Mouse (Mus musculus): ENCODE results near the gene Sh3gl1. TPM values are rescaled to one million over a fixed set of nuclear protein-coding genes. Genes with fewer than 3 reads are reported as not detected.
"Not testable (repeated sequence)": the region's sequence is repeated elsewhere in the genome, so short reads cannot be mapped to it uniquely, and the experiment has no call there.

The Sh3gl1 gene
- polyA plus RNA-seq, 1 experiment = 69.5 TPM

DNA sequence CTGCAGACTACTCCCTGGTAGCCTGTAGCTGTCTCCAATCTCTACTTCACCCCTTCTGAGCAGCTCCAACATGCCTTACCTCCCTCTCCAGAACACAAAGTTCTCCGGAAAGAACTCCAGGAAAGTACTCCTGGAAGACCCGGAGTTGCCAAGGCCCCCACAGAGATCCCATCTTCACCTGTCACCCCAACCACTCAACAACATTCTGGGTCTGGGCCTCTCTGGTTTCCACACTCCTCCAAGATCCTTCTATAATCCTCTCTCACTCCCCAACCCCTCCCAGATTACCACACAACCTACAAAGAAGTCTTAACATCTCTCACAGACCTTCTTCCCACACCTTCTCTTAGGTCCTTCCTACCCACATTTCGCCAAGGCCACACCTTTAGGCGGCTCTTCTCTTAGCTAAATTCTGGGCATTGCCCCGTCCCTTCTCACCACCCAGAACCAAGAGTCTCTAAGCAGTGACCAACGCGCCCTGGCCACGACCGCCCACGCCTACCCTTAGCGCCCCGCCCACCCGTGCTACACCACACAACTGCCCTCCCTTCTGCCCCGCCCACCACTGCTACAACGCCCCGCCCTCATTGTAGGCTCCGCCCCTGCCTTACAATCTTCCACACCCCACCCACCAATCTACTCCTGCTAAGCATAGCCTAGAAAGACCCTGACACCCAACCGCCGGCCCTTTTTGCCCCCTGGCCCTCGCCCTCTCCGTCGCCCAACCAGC is 37.8 kb upstream of the Sh3gl1 start:
- peak; percentile 67 to 74 for DNase-seq
- peak overlapping the region; percentile 86 for H3K4me3 ChIP-seq (replicated peaks; ENCODE audit: insufficient read depth, low read depth, low read length)
- WGBS = 7% methylated on average over 22 of the region's 22 CpGs
- peak overlapping the region; percentile 65 for H3K27ac ChIP-seq (ENCODE audit: insufficient read depth, low read length)
- TF ChIP-seq POLR2A (IDR thresholded peaks at IDR 0.05; ENCODE audit: borderline replicate concordance, insufficient read depth, low read length) = no peak
- TF ChIP-seq CTCF (IDR thresholded peaks at IDR 0.05; ENCODE audit: borderline replicate concordance, insufficient read depth, low read depth, low read length) = no peak
- H3K4me1 ChIP-seq (ENCODE audit: control insufficient read depth, insufficient read depth, low read length) = no peaks in the 10 kb centered on the region; the same call in 1 of the 2 replicates
- H3K27me3 ChIP-seq (ENCODE audit: control insufficient read depth, insufficient read depth, low read length) = no peaks in the 10 kb centered on the region

DNA sequence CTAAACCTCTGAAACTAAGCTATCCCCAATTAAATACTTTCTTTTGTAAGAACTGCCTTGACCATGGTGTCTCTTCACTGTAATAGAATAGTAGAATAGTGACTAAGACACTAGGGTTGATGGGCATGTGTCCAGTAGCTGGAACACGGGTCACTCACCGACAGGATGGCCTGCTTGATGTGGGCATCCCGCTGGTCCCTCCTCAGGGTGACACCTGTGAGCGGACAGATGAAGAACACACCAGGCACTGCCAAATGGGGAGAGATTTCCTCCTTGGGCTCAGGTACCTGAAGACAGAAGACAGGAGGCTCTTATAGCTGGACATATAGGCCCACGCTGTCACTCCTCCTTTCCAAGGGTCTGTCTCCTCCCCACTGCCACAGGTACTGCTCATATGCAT is 35.8 kb upstream of the Sh3gl1 start:
- no peaks in the 10 kb centered on the region; the same call in 1 of the 2 replicates for H3K4me1 ChIP-seq (ENCODE audit: control insufficient read depth, insufficient read depth, low read length)
- 63% methylated on average over 5 of the region's 5 CpGs for WGBS
- H3K27me3 ChIP-seq (ENCODE audit: control insufficient read depth, insufficient read depth, low read length) = no peaks in the 10 kb centered on the region
- no peak for DNase-seq
- H3K27ac ChIP-seq (ENCODE audit: insufficient read depth, low read length) = no peak overlapping the region
- TF ChIP-seq CTCF (IDR thresholded peaks at IDR 0.05; ENCODE audit: borderline replicate concordance, insufficient read depth, low read depth, low read length) = no peak
- no peak for TF ChIP-seq POLR2A (IDR thresholded peaks at IDR 0.05; ENCODE audit: borderline replicate concordance, insufficient read depth, low read length)
- H3K4me3 ChIP-seq (replicated peaks; ENCODE audit: insufficient read depth, low read depth, low read length) = no peak overlapping the region

DNA sequence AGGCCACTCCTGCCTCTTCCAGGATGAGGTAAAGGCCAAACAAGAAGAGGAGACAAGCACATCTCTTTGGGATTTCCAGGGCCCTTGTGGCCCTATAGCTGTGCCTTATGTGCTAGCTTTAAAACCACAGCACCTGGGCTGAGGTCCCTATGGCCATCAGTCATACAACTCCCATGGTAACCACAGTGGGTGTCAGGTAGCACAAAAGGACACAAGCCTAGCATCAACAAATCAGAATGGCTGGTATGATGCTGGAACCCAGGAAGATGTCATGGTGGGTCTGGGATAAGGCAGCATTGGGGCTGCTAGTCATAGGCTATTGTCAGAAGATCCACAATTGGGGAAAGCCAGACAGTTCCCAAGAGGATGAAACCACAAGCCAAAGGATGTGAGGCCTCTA is 34.7 kb upstream of the Sh3gl1 start:
- no peak for TF ChIP-seq POLR2A (IDR thresholded peaks at IDR 0.05; ENCODE audit: borderline replicate concordance, insufficient read depth, low read length)
- TF ChIP-seq CTCF (IDR thresholded peaks at IDR 0.05; ENCODE audit: borderline replicate concordance, insufficient read depth, low read depth, low read length) = no peak
- Histone ChIP-seq H3K4me3 (replicated peaks; ENCODE audit: insufficient read depth, low read depth, low read length) (no peak overlapping the region), H3K27me3 (ENCODE audit: control insufficient read depth, insufficient read depth, low read length) (no peaks in the 10 kb centered on the region), H3K4me1 (ENCODE audit: control insufficient read depth, insufficient read depth, low read length) (no peaks in the 10 kb centered on the region; the same call in 1 of the 2 replicates), H3K27ac (ENCODE audit: insufficient read depth, low read length) (no peak overlapping the region)
- DNase-seq = no peak

DNA sequence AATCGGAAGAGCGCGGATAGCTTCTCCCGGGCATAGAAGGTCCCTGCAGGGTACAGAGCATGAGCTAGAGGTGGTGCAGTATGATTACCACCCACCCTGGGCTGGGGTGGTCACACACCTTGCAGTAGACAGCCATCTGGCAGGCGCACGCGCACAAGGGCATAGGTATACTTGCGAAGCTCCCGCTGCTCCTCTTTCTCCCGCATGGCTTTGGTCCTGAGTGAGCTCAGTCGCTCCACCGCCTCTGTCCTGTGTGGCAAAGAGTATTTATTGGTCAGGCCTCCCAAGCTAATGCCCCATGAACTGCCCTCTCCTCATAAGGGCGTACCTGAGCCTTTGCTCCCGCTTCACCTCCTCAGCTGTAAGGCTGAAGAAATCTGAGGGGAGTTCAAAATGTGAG is 32.6 kb upstream of the Sh3gl1 start:
- WGBS = 92% methylated on average over 14 of the region's 14 CpGs
- Histone ChIP-seq H3K4me1 (ENCODE audit: control insufficient read depth, insufficient read depth, low read length) (no peaks in the 10 kb centered on the region; the same call in 1 of the 2 replicates), H3K27ac (ENCODE audit: insufficient read depth, low read length) (no peak overlapping the region), H3K4me3 (replicated peaks; ENCODE audit: insufficient read depth, low read depth, low read length) (no peak overlapping the region), H3K27me3 (ENCODE audit: control insufficient read depth, insufficient read depth, low read length) (no peaks in the 10 kb centered on the region)
- TF ChIP-seq POLR2A (IDR thresholded peaks at IDR 0.05; ENCODE audit: borderline replicate concordance, insufficient read depth, low read length) = no peak
- no peak for DNase-seq

DNA sequence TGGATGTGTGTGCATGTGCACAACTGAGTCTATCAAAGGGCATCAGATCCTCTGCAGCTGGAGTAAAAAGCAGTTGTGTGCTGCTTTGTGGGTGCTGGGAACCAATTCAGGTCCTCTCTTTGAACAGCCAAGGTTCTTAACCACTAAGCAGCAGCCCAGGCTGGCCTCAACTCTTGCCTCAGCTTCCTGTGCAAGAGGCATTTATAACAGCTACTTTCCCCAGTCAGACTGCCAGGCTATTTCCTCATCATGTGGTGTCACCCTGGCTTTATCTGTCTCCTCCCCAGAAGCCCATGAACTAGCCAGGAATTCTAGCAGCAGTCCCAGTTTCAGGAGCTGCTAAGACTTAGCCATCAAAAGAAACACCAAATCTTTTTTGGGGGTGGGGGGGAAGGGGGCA is 30.0 kb upstream of the Sh3gl1 start:
- Histone ChIP-seq H3K27me3 (ENCODE audit: control insufficient read depth, insufficient read depth, low read length) (no peaks in the 10 kb centered on the region), H3K27ac (ENCODE audit: insufficient read depth, low read length) (no peak overlapping the region), H3K4me3 (replicated peaks; ENCODE audit: insufficient read depth, low read depth, low read length) (no peak overlapping the region), H3K4me1 (ENCODE audit: control insufficient read depth, insufficient read depth, low read length) (no peaks in the 10 kb centered on the region)
- DNase-seq = no peak
- TF ChIP-seq POLR2A (IDR thresholded peaks at IDR 0.05; ENCODE audit: borderline replicate concordance, insufficient read depth, low read length) (no peak), CTCF (IDR thresholded peaks at IDR 0.05; ENCODE audit: borderline replicate concordance, insufficient read depth, low read depth, low read length) (no peak)

DNA sequence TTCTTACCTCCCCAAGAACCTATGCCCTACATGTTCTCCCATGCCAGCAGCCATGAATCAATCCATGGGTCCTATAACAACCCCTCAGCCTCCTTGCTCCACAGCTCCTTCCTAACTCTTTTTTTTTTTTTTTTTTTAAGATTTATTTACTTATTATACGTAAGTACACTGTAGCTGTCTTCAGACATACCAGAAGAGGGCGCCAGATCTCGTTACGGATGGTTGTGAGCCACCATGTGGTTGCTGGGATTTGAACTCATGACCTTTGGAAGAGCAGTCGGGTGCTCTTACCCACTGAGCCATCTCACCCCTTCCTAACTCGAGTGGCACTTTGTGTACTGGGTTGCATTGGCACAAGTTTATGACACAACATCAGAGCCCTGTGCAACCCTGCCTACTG is 29.3 kb upstream of the Sh3gl1 start:
- H3K4me1 ChIP-seq (ENCODE audit: control insufficient read depth, insufficient read depth, low read length); H3K27ac ChIP-seq (ENCODE audit: insufficient read depth, low read length); H3K27me3 ChIP-seq (ENCODE audit: control insufficient read depth, insufficient read depth, low read length); H3K4me3 ChIP-seq (replicated peaks; ENCODE audit: insufficient read depth, low read depth, low read length); DNase-seq: not testable (repeated sequence)
- WGBS = 74% methylated on average over 6 of the region's 6 CpGs

DNA sequence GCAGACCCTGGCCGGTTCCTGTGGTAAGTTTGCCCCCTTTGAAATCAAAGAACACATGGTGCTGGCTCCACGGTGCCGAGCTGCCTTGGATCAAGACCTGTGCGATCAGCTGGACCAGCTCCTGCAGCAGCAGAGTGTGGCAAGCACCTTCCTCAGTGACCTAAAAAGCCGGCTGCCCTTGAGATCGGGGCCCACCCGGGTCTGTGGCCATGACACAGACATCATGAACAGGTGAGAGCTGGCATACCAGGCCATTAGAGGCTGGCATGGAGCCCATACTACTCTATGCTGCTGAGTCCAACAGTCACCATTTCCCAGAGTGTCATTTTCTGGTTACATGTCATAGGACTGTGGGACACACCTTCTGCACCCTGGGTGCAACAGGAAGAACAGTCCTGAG is 25.6 kb upstream of the Sh3gl1 start:
- TF ChIP-seq POLR2A (IDR thresholded peaks at IDR 0.05; ENCODE audit: borderline replicate concordance, insufficient read depth, low read length) = no peak
- TF ChIP-seq CTCF (IDR thresholded peaks at IDR 0.05; ENCODE audit: borderline replicate concordance, insufficient read depth, low read depth, low read length) = no peak
- Histone ChIP-seq H3K27me3 (ENCODE audit: control insufficient read depth, insufficient read depth, low read length) (no peaks in the 10 kb centered on the region), H3K27ac (ENCODE audit: insufficient read depth, low read length) (no peak overlapping the region), H3K4me1 (ENCODE audit: control insufficient read depth, insufficient read depth, low read length) (peaks cover 13% of the 10 kb centered on the region), H3K4me3 (replicated peaks; ENCODE audit: insufficient read depth, low read depth, low read length) (no peak overlapping the region)
- 82% methylated on average over 7 of the region's 7 CpGs for WGBS
- DNase-seq = no peak

DNA sequence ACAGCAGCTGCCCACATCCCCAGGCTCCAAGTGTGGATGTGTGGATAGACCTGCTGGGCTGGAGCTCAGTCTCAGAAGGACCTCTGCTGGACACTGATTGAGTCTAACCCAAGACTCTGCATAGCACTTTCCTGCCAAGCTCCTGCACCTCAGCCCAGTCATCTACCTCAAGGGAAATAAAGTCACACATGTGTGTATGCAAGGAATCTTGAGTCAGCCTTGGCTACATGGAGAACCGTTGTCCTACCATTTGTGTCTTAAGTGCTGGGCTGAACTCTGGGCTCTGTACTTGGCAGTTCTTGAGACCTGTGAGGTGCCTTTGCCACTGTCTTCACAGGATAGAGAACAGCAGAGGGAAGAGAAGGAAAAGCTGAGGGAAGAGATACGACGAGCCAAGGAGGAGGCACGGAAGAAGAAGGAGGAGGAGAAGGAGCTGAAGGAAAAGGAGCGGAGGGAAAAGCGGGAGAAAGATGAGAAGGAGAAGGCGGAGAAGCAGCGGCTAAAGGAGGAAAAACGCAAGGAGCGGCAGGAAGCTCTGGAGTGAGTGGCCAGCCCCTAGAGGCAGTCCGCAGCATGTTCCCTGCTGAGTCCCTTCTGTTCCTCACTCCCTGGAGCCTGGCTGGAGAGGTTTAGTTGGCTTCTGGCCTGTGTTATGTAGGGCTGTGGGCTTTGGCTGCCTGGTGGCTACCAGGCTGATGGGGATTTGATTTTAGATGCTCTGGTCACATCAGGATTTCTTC is 21.1 kb upstream of the Sh3gl1 start:
- DNase-seq = peak; percentile 72 to 81
- H3K4me3 ChIP-seq (replicated peaks; ENCODE audit: insufficient read depth, low read depth, low read length) = peak overlapping the region; percentile 48
- peak; percentile 39; the same call in 1 of the 2 replicates for TF ChIP-seq CTCF (IDR thresholded peaks at IDR 0.05; ENCODE audit: borderline replicate concordance, insufficient read depth, low read depth, low read length)
- TF ChIP-seq POLR2A (IDR thresholded peaks at IDR 0.05; ENCODE audit: borderline replicate concordance, insufficient read depth, low read length) = no peak
- 17% methylated on average over 11 of the region's 11 CpGs for WGBS
- no peaks in the 10 kb centered on the region for H3K27me3 ChIP-seq (ENCODE audit: control insufficient read depth, insufficient read depth, low read length)
- peak overlapping the region; percentile 95 for H3K27ac ChIP-seq (ENCODE audit: insufficient read depth, low read length)
- H3K4me1 ChIP-seq (ENCODE audit: control insufficient read depth, insufficient read depth, low read length) = peaks cover 17% of the 10 kb centered on the region
